Mouse (Mus musculus) brain, embryonic 18.5 days (tissue): Measurements from ENCODE around the gene Allc.

Experiments
- DNase-seq: peaks from one replicate; pipeline ENCODE4 v3.0.0-alpha.2; 2012; ENCODE audit warnings: low read depth, low spot score

The Allc gene

DNA sequence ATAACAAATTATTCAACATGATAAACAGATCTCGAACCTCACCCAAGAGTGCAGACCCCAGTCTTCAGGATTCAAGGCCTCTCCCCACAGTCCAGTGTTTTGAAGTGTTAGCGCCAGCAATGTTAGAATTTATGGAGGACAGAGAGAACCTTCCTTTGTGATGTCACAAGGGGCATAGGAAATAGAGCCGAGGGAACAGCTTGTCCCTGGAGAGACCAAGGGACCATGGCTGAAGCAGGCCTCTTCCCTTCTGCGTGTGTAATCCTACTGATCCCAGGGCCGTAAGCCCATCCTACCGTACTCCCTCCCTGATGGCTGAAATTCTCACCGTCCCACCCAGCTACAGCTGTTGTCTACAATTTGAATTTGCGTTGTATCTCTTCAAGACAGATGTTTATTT is at the start of gene Allc:
Allc (minus strand) TSS at position 101 of the 400 bp plus-strand sequence.
- no peak for DNase-seq

GRCm38 (mm10) chr12:28628436-28628835 is 46.1 kb upstream of the Allc start:
- DNase-seq: no peak

DNA sequence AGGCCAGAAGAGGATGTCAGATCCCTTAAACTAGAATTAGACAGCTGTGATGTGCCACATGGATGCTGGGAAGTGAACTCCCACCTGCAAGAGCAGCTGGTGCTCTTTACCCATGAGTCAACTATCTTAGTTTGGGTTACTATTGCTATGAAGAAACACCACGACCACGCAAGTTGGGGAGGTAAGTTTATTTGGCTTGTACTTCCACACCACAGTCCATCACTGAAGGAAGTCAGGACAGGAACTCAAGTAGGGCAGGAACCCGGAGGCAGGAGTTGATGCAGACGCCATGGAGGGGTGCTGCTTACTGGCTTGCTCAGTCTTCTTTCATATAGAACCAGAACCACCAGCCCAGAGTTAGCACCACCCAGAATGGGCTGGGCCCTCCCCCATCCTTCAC is 44.8 kb upstream of the Allc start:
- no peak for DNase-seq

DNA sequence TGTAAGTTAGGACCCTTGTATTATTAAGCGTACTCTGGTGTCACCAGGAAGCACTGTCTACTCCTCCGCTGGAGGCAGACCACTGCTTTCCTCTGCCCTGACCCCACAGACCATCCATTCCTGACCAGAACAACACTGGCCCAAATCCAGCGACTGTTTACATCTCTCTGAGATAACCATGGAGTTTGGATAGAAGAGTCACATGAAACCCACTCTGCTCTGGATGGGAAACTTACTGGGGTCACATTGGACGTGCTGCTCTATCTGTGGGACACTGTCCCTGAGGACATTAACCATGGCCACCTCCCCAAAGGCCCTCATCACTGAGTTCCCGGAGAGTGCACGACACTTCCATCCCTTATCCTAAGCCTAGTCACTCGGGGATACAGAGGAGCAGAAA is 43.1 kb upstream of the Allc start:
- no peak for DNase-seq

GRCm38 (mm10) chr12:28624251-28624650 is 41.9 kb upstream of the Allc start:
- DNase-seq: no peak

- DNase-seq: no peak
These were observed 40.9 kb upstream of the Allc start, which contains the start of gene Colec11 for GRCm38 (mm10) chr12:28623195-28623594. Gene Colec11 (minus strand): TSS chr12:28623377.

DNA sequence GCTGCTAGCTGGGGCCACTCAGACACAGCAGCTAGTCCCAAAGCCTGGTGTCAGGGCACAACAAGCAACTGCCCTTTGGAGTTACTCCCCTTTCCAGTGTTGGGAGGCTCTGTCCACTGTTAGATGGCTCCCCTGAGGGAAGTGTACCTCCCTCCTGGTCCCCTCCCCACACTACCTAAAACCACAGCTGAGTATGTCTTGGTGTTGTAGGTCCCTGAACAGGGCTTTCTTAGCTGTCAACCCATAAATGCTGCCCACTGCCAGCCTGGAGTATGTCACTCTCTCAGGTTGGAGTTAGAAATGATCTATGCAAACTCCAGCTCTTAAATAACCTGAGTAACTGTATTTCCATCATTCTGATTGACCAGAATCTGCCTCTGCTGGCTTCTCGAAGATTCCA is 40.3 kb upstream of the Allc start:
- no peak for DNase-seq

DNA sequence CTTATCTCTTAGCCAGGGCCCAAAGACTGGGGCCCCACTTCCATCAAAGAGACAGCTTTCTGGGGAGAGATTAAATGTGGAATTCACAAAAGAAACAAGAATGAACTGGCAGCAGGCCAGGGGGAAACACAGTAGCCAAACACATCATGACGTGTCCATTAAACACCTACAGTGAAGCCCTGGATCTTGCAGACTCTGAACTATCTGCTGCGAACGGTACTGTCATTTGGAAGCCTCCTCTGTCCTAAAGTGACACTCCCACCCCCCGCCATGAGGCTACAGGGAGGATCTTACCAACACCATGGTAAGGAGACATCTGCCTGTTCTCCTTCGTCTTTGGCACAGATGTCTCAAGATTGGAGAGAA is 39.8 kb upstream of the Allc start:
- DNase-seq: no peak

- DNase-seq: no peak
These were observed 39.3 kb upstream of the Allc start for GRCm38 (mm10) chr12:28621451-28622166.

DNA sequence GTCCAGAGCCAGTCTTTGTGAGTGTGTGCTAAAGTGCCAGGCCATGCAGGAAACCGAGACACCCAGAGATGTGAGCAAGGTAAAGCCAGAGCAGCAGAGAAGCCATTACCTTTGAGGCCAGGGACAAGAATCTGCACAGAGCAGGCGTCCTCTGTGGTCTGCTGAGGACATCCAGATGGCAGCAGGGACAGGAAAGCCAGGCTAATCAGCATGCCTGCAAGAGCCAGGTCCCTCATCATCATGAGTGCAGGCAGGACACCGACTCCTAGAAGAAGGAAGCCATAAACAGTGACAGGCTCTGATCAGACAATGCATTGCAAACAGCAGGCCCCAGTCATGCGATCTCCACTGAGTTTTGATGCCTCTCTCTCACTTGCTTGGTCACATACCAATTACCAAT is 35.0 kb upstream of the Allc start:
- DNase-seq: no peak

GRCm38 (mm10) chr12:28614401-28614800 is 32.1 kb upstream of the Allc start:
- no peak for DNase-seq

GRCm38 (mm10) chr12:28612391-28612790 is 30.1 kb upstream of the Allc start:
- DNase-seq: no peak

DNA sequence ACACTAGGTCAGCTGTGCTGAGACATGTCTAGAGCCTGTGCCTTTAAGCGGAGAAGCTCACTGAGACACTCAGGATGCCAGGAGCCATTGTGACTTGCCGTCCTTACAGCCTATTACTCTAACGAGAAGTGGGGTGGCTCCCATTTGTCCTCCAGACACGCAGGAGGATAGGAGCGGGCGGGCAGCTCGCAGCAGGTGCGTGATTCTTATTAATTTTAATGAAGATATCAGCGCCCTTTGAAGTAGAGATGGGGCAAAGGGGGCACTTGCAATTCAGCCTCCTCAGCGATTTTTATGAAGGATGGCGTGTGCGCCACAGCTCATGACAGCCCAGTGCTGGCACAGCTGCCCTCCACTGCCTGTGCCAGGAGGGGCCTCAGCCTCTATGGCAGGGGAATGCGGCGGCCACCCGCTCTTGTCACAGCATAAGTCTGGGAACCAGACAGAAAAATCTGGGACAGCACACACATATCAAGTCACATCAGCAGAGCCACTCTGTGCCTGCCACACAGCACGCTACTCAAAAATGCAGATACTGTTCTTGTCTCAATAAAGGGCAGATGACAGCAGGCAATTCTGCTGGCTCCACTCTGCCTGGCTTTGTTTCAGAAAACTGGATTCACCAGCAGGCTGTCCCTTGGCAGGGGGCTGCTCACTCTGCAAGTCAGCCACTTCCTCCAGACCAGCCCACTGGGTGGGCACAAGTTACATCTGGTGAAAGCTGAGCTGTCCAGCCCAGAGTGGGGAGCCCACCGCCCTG is 25.4 kb upstream of the Allc start:
- no peak for DNase-seq

- DNase-seq: no peak
These were observed 21.2 kb upstream of the Allc start for GRCm38 (mm10) chr12:28603494-28603893.

- no peak for DNase-seq
These were observed 19.9 kb upstream of the Allc start for GRCm38 (mm10) chr12:28602259-28602658.

- DNase-seq: no peak
These were observed 16.2 kb upstream of the Allc start for GRCm38 (mm10) chr12:28598526-28598991.

- no peak for DNase-seq
These were observed 15.8 kb upstream of the Allc start for GRCm38 (mm10) chr12:28598110-28598509.

DNA sequence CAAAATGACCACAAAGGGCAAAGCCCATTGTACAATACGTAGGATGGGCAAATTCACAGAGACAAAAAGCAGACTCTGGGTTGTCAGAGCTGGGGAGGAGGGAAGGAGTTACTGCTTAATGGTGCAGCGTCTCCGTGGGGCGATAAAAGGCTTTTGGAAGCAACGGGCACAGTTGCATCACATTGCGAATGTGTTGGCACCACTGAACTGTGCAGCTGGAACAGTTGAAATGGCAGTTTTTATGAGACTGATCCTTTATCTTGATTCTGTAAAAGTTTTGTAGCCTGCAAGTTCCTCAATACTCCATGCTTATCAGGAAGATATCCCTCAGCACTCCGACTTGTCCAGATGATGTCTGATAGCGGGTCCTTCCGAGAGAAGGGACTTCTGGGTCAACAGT is 15.4 kb upstream of the Allc start:
- DNase-seq: no peak

DNA sequence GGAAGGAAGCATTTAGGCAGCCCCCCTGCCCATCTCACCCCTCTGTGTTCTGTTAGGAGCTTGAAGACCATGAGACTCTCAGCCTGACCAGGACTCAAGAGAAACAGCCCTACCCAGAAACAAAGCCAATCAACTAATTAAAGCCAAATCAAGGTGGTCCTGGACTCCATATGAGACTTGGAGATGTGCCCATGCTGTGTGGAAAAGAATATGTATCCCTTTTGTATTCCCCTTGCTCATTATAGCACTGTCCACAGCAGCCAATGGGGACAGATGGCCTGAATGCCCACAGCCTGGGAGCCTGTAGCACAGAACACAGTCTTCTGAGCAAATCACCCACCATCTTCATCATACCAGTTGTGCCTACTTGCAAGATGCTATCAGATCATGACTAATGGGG is 14.5 kb upstream of the Allc start:
- DNase-seq: no peak

DNA sequence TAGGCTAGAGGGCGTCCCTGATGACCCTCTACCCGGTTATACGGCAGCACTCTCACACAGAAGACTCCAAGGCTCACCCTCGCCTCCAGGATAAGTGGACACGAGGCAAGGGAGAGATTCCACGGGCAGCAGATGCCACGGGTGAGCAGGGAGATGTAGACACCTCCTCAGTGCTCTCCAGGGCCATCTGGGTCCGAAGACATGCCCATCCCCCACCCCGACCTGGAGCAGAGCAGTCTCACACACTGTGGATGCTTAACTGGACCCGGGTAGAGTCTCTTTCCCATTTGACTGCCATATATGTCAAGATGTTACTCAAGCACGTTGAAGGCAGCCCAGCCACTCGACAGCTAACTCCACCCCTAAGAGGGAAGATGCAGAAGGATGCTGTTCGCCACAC is 8.1 kb upstream of the Allc start:
- DNase-seq: no peak

- DNase-seq: peak; percentile 79
These were observed 7.0 kb upstream of the Allc start for GRCm38 (mm10) chr12:28589090-28589868.

DNA sequence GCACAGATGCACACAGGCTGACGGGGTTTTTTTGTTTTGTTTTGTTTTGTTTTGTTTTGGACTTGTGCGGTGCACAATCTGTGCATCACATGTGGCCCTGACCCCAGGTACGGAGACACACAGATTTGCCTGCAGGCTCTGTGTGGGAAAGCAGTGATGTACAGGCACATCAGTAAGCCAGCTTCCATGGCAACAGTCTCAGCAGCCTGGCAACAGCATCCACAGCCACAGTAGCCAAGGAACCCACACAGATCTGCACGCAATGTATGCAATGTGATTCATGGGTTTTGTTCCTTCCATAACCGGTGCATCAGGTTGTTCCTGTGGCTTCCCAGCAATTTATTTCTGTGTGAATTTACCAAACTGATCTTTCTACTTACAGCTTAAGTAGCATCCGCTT is 5.6 kb upstream of the Allc start:
- DNase-seq: no peak
